Mouse (Mus musculus) heart, embryonic 11.5 days (tissue): ENCODE measurements around the gene Zfp526. TPM values are rescaled to one million over a fixed set of nuclear protein-coding genes. Genes with fewer than 3 reads are reported as not detected.

ENCODE experiments used
- ATAC-seq: fragments of 200-750 bp; cut with Nextera tagmentation; replicated peaks from 2 replicates; pipeline ENCODE4 v1.8.0; 2017; ENCODE audit warnings: moderate library complexity; ENCODE audit not compliant: insufficient number of reproducible peaks, low FRiP score, low TSS enrichment
- H3K27ac ChIP-seq: fragments of 300-500 bp; sonication (generic); 2 replicates; pipeline ENCODE4 v1.5.1; 2014; ENCODE audit warnings: mild to moderate bottlenecking, low read depth, low read length
- H3K27me3 ChIP-seq: fragments of 300-500 bp; sonication (generic); 2 replicates; pipeline ENCODE4 v1.6.1; 2014; ENCODE audit warnings: mild to moderate bottlenecking, low read length, mixed read lengths; ENCODE audit not compliant: control insufficient read depth, insufficient read depth
- H3K36me3 ChIP-seq: fragments of 300-500 bp; sonication (generic); 2 replicates; pipeline ENCODE4 v1.6.1; 2014; ENCODE audit warnings: mild to moderate bottlenecking, low read length, moderate library complexity, mixed read lengths; ENCODE audit not compliant: control insufficient read depth, insufficient read depth
- H3K4me1 ChIP-seq: fragments of 300-500 bp; sonication (generic); 2 replicates; pipeline ENCODE4 v1.6.1; 2014; ENCODE audit warnings: low read length; ENCODE audit not compliant: control insufficient read depth, insufficient read depth
- H3K4me2 ChIP-seq: fragments of 300-500 bp; sonication (generic); 2 replicates; pipeline ENCODE4 v1.6.1; 2014; ENCODE audit warnings: mild to moderate bottlenecking, moderate library complexity
- H3K4me3 ChIP-seq: fragments of 300-500 bp; sonication (generic); 2 replicates; pipeline ENCODE4 v1.5.1; 2014; ENCODE audit warnings: low read depth, low read length
- H3K9ac ChIP-seq: fragments of 300-500 bp; sonication (generic); 2 replicates; pipeline ENCODE4 v1.6.1; 2014; ENCODE audit warnings: mild to moderate bottlenecking, low read depth, low read length, moderate library complexity
- H3K9me3 ChIP-seq: fragments of 300-500 bp; sonication (generic); replicated peaks from 2 replicates; pipeline ENCODE4 v1.6.1; 2016; ENCODE audit warnings: low read length; ENCODE audit not compliant: control insufficient read depth
- WGBS: fragments of 180-500 bp; shearing (Covaris S2); extraction: QIAGEN DNeasy Blood & Tissue Kit; methylation state at CpG from one replicate; pipeline ENCODE4 v1.1.7; 2014; ENCODE audit not compliant: insufficient replicate concordance; 5-methylcytosine and 5-hydroxymethylcytosine counted together
- polyA plus RNA-seq: library from polyadenylated mRNA; unstranded; fragments of >200 nt; fragmentation: Nextera tagmentation; extraction: Ambion mirVana; gene quantifications from 2 replicates; pipeline ENCODE4 v1.2.1, GENCODE M21; 2014

Zfp526 gene
- polyA plus RNA-seq, 1 experiment from 2014 or later, result 2.7 TPM

DNA sequence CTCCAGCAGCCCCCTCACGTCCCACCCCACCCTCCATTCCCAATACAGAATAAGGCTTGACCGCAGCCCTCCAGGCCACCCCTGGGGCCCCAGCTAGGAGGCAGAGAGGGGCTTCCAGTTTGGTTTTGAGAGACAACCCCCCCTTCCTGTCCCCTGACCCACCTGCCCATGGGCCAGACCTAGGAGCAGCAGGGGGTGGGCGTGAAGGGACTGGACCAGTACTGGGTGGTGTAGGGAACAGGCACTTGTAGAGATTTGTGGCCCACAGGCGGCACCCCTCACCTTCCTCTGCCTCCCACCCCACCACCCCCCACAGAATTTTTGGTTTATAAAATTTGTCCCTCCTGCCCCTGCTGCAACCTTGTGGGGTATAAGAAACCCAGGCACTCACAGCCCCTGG lies 22.1 kb downstream of the Zfp526 start:
- Histone ChIP-seq H3K9me3 (no peaks in the 10 kb centered on the region), H3K27me3 (no peaks in the 10 kb centered on the region), H3K4me3 (no peak overlapping the region), H3K4me1 (peaks cover 35% of the 10 kb centered on the region), H3K36me3 (peaks cover 22% of the 10 kb centered on the region), H3K4me2 (no peak overlapping the region), H3K9ac (no peak overlapping the region), H3K27ac (no peak overlapping the region)
- no peak for ATAC-seq
- 90% methylated on average over 4 of the region's 4 CpGs for WGBS

DNA sequence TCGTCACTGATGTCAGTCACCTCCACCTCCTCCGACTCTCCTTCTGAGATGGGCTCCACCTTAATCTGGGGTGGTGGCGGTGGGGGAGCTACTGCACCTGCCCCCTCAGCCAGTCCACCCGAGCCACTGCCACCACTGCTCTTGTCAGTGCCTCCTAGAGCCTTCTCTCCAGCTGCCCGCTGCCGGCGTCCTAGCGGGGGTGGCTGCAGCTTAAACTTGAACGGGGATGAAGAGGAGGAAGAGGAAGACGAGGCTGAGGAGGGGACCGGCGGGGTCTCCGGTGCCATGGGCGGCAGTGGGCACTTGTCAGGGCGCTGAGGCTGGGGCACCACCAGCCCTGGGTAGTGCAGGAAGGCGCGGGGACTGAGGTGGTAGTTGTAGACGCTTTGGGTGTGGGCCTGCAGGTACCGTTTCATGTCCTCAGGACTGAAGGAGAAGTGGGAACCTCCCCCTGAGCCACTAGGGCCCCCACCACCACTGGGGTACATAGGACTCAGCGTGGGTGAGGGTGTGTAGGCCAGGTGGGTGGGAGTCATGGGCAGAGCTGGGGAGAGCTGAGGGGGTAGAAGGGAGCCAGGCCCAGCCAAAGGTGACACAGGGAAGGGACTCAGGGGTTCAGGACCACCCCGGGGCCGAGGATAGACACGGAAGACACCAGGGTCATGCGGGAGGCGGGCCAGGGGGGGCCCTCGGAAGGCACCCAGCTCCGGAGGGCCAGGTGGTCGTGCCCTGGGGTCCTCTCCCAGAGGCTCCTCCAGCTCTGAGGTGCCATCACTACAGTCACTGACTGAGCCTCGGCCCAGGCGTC lies 23.5 kb downstream of the Zfp526 start:
- Histone ChIP-seq H3K36me3 (peaks cover 22% of the 10 kb centered on the region), H3K27me3 (no peaks in the 10 kb centered on the region), H3K9me3 (no peaks in the 10 kb centered on the region), H3K27ac (no peak overlapping the region), H3K4me3 (no peak overlapping the region), H3K4me1 (peaks cover 33% of the 10 kb centered on the region), H3K4me2 (no peak overlapping the region; the same call in 1 of the 2 replicates), H3K9ac (0 out of 2 replicates have a peak overlapping the region, but pooled peaks have one; percentile 10)
- ATAC-seq, result no peak
- WGBS, result 88% methylated on average over 30 of the region's 30 CpGs

DNA sequence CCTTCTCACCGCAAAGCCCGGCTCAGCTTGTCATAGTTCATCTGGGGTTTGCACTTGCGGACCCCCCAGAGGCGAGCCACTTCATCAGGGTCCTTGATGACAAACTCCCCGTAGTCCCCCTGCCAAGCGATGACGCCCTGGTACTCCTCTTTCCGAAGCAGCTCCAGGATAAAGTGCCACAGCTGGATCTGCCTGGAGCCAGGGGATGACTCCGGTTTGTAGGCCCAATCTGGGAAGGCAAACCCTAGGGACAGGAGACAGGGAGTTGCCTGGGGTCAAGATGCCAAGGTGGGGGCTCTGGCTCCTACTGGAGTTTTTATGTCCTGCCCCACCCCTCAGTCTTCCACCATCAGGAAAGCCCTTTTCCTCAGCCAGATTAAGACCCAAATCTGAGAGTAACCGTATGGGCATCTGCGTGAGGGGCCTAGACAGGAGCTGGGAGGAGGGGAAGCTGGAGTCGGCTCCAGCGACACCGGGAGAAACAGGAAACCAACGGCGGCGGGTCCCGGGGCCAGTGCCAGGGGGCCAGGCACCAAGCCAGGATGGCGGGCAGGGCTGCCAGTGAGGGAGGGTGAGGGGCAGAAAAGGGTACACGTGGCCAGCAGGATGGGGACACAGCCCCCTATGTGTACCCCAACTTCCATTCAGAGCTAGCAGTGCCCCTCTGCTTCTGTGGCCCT lies 25.0 kb downstream of the Zfp526 start:
- Histone ChIP-seq H3K36me3 (peaks cover 22% of the 10 kb centered on the region), H3K9me3 (no peaks in the 10 kb centered on the region), H3K4me2 (peak overlapping the region; percentile 98), H3K4me3 (peak overlapping the region; percentile 80), H3K27me3 (no peaks in the 10 kb centered on the region), H3K4me1 (peaks cover 34% of the 10 kb centered on the region), H3K9ac (peak overlapping the region; percentile 99), H3K27ac (peak overlapping the region; percentile 99)
- no peak for ATAC-seq
- WGBS, result 61% methylated on average over 20 of the region's 20 CpGs

DNA sequence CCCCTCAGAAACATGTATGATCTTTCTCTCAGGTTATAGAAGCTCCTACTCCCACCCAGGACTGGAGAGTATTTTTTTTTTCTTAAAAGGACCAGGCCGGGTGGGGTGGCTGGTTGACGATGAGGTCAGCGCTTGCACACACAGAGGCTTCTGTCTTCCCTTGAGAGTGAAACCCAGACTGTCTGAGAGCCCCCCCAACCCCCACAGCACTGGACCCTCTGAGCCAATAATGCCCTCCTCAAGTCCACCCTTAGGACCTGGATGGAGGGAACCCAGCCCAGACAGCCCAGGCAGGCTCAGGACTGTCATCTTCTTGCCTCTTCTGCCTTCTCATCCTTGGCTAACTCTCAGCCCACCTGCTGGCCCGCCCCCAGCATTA lies 25.5 kb downstream of the Zfp526 start:
- Histone ChIP-seq H3K4me3 (peak overlapping the region; percentile 80), H3K4me1 (peaks cover 36% of the 10 kb centered on the region), H3K4me2 (peak overlapping the region; percentile 98), H3K36me3 (peaks cover 22% of the 10 kb centered on the region), H3K27me3 (no peaks in the 10 kb centered on the region), H3K9ac (peak overlapping the region; percentile 99), H3K9me3 (no peaks in the 10 kb centered on the region), H3K27ac (peak overlapping the region; percentile 99)
- no peak for ATAC-seq
- 46% methylated on average over 4 of the region's 4 CpGs for WGBS

DNA sequence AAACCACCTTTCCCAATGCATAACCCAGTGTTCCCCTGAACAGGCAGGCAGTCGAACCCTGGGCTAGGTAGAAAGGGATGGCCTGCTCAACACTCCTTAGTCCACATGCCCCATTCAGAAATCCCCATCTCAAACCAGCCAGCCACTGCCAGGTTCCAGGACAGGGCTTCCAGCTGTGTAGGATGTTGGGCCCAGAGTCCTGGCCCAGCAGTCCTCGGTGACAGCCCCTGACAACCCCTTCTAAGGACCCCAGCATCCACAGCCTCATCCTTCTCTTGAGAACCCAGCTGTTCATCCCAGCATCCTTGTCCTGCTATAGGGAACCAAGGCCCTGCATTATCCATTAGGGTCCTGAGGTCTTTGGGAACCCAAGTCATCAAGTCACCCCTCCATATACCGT lies 26.3 kb downstream of the Zfp526 start:
- peaks cover 22% of the 10 kb centered on the region for H3K36me3 ChIP-seq
- H3K9me3 ChIP-seq, result no peaks in the 10 kb centered on the region
- H3K9ac ChIP-seq, result peak overlapping the region; percentile 99
- 19% methylated on average over 3 of the region's 3 CpGs for whole genome bisulfite sequencing
- H3K27ac ChIP-seq, result peak overlapping the region; percentile 99
- H3K4me3 ChIP-seq, result peak overlapping the region; percentile 80
- H3K4me2 ChIP-seq, result peak overlapping the region; percentile 98
- no peak for ATAC-seq
- no peaks in the 10 kb centered on the region for H3K27me3 ChIP-seq
- peaks cover 39% of the 10 kb centered on the region for H3K4me1 ChIP-seq

DNA sequence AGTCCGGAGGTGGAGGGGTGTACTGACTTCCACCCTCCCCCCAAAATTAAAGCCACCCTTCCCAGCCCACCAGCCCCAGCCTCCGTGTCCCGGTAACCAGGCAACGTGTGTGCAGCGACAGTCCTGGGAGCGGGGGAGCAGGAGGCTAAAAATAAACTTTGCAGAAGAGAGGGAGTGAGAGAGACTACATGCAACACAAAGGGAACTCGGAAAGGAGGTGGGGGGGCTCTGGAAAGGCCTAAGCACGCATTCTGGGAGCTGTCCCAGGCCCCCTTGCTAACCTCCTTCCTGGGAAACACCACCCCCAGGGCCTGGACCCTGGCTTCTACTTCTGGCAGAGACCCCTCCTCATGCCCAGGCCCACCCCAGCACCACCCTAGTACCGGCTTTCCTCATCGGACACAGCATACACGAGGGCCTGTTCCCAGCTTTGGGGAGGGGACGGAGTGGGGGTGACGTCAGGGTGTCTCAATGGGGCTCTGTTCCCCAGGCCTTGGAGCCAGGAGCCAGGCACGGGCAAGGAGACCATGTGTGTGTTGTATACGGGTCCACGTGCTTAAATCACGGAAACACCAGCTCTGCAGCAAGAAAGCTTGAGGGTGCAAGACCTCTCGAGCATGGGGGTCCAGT lies 26.9 kb downstream of the Zfp526 start:
- ATAC-seq, result no peak
- Histone ChIP-seq H3K36me3 (peaks cover 16% of the 10 kb centered on the region), H3K9me3 (no peaks in the 10 kb centered on the region), H3K4me2 (peak overlapping the region; percentile 98), H3K4me3 (peak overlapping the region; percentile 80), H3K27me3 (no peaks in the 10 kb centered on the region), H3K9ac (peak overlapping the region; percentile 99), H3K27ac (peak overlapping the region; percentile 99), H3K4me1 (peaks cover 39% of the 10 kb centered on the region)
- 2% methylated on average over 18 of the region's 18 CpGs for WGBS

DNA sequence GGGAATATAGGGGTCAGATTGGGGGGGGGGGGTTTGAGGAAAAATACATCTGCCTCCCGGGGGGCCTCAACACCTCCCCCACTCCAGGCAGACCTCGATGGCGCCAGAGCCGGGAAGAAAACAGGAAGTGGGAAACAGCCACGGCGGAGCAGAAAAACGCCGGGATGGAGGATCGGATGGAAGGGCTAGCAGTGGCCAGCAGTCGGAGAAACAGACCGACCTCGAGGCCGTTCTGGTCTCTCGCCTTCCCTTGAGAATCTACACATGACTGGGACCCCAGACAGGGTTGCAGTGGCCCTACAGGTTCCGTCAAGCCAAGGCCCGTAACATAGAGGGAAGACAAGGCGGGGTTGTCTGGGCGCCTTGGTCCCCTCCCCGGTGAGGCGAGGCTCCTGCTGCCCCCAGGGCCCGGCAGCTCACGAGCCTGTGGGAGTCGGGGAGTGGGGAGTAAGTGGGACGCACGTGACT lies 27.7 kb downstream of the Zfp526 start:
- no peak; the same call in 1 of the 2 replicates for ATAC-seq
- H3K4me1 ChIP-seq, result peaks cover 39% of the 10 kb centered on the region

DNA sequence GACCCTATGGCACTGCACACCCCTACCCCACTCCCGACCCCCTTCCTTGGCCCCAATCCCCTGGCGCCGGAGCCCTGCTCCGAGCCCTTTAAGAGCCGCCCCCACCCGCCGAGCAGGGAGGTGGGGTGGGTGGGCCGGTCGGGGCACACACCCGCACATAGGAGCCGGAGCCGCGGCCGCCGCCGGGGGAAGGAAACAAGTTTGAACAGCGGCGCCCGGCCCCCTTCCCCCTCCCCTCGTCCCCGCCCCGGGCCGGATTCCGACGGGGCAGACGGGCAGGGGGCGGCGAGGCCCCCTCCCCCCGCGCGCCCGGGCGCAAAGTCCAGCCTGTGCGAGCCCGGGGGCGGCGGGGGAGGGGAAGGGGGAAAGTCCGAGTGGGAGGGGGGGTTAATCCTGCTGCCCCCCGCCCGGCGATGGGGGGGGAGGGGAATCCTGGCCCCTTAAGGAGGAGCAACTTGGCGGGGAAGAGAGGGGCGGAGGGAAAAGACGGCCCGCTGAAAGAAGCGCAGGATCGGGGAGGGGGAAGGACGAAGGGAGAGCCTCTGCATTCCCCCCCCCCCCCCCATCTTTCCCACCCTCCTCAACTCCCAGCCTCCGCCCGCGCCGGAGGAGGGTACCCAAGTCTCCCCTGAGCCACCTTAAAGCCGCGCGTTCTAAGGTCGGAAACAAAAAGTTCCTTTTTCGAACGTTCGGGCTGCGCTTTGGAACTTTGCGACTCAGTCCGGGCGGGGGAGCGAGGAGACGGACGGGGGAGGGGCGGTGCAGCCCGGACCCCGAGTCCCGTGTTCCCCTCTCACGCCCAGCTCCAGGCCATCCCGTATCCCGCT lies 28.3 kb downstream of the Zfp526 start:
- peak overlapping the region; percentile 98 for H3K4me2 ChIP-seq
- H3K9ac ChIP-seq, result peak overlapping the region; percentile 99
- peak overlapping the region; percentile 80 for H3K4me3 ChIP-seq
- peak; percentile 62 for ATAC-seq
- H3K27ac ChIP-seq, result peak overlapping the region; percentile 99
- no peaks in the 10 kb centered on the region for H3K27me3 ChIP-seq
- no peaks in the 10 kb centered on the region for H3K9me3 ChIP-seq
- peaks cover 9% of the 10 kb centered on the region for H3K36me3 ChIP-seq
- WGBS, result under 1% methylated on average over 41 of the region's 73 CpGs
- peaks cover 38% of the 10 kb centered on the region for H3K4me1 ChIP-seq

More for the DNA sequence above, 27.7 kb downstream of the Zfp526 start:
- Histone ChIP-seq H3K4me3 (peak overlapping the region; percentile 80), H3K9ac (peak overlapping the region; percentile 99), H3K27me3 (no peaks in the 10 kb centered on the region), H3K36me3 (peaks cover 12% of the 10 kb centered on the region), H3K9me3 (no peaks in the 10 kb centered on the region), H3K27ac (peak overlapping the region; percentile 99), H3K4me2 (peak overlapping the region; percentile 98)
- under 1% methylated on average over 25 of the region's 25 CpGs for WGBS
